Mouse (Mus musculus): ENCODE data around the gene Rab11fip4. TPM values are rescaled to one million over a fixed set of nuclear protein-coding genes. Genes with fewer than 3 reads are reported as not detected.

Gene Rab11fip4
- polyA plus RNA-seq, 1 experiment = 0.25 TPM

- TF ChIP-seq POLR2A (IDR thresholded peaks at IDR 0.05; ENCODE audit: low read depth, low read length) (no peak), CTCF (IDR thresholded peaks at IDR 0.05; ENCODE audit: borderline replicate concordance, insufficient read depth, low read length) (no peak)
- peaks cover 5% of the 10 kb centered on the region for H3K4me1 ChIP-seq (ENCODE audit: control insufficient read depth, insufficient read depth, low read length)
- H3K27ac ChIP-seq (ENCODE audit: insufficient read depth, low read length) = no peak overlapping the region
These were observed 55.6 kb downstream of the Rab11fip4 start for GRCm38 (mm10) chr11:79646467-79647070.

GRCm38 (mm10) chr11:79647071-79647501, 56.1 kb downstream of the Rab11fip4 start:
- Histone ChIP-seq H3K27ac (ENCODE audit: insufficient read depth, low read length) (no peak overlapping the region), H3K4me3 (ENCODE audit: insufficient read depth, low read length) (no peak overlapping the region), H3K4me1 (ENCODE audit: control insufficient read depth, insufficient read depth, low read length) (peaks cover 5% of the 10 kb centered on the region)
- no peak for TF ChIP-seq CTCF (IDR thresholded peaks at IDR 0.05; ENCODE audit: borderline replicate concordance, insufficient read depth, low read length)
- no peak for TF ChIP-seq POLR2A (IDR thresholded peaks at IDR 0.05; ENCODE audit: low read depth, low read length)

More at GRCm38 (mm10) chr11:79646467-79647070, 55.6 kb downstream of the Rab11fip4 start:
- H3K4me3 ChIP-seq (ENCODE audit: insufficient read depth, low read length) = no peak overlapping the region

- H3K27ac ChIP-seq (ENCODE audit: insufficient read depth, low read length) = no peak overlapping the region
- peaks cover 5% of the 10 kb centered on the region for H3K4me1 ChIP-seq (ENCODE audit: control insufficient read depth, insufficient read depth, low read length)
- no peak for TF ChIP-seq CTCF (IDR thresholded peaks at IDR 0.05; ENCODE audit: borderline replicate concordance, insufficient read depth, low read length)
- TF ChIP-seq POLR2A (IDR thresholded peaks at IDR 0.05; ENCODE audit: low read depth, low read length) = no peak
- no peak overlapping the region for H3K4me3 ChIP-seq (ENCODE audit: insufficient read depth, low read length)
These were observed 59.4 kb downstream of the Rab11fip4 start for GRCm38 (mm10) chr11:79650359-79650835.

GRCm38 (mm10) chr11:79652257-79652656, 61.2 kb downstream of the Rab11fip4 start:
- no peak overlapping the region for H3K4me3 ChIP-seq (ENCODE audit: insufficient read depth, low read length)
- no peak overlapping the region for H3K27ac ChIP-seq (ENCODE audit: insufficient read depth, low read length)
- no peak for TF ChIP-seq CTCF (IDR thresholded peaks at IDR 0.05; ENCODE audit: borderline replicate concordance, insufficient read depth, low read length)
- no peak for TF ChIP-seq POLR2A (IDR thresholded peaks at IDR 0.05; ENCODE audit: low read depth, low read length)
- H3K4me1 ChIP-seq (ENCODE audit: control insufficient read depth, insufficient read depth, low read length) = no peaks in the 10 kb centered on the region

- no peak overlapping the region for H3K4me3 ChIP-seq (ENCODE audit: insufficient read depth, low read length)
- no peak overlapping the region for H3K27ac ChIP-seq (ENCODE audit: insufficient read depth, low read length)
- TF ChIP-seq CTCF (IDR thresholded peaks at IDR 0.05; ENCODE audit: borderline replicate concordance, insufficient read depth, low read length) = no peak
- no peak for TF ChIP-seq POLR2A (IDR thresholded peaks at IDR 0.05; ENCODE audit: low read depth, low read length)
- no peaks in the 10 kb centered on the region for H3K4me1 ChIP-seq (ENCODE audit: control insufficient read depth, insufficient read depth, low read length)
These were observed 62.0 kb downstream of the Rab11fip4 start for GRCm38 (mm10) chr11:79652921-79653575.

GRCm38 (mm10) chr11:79654407-79654831, 63.4 kb downstream of the Rab11fip4 start:
- Histone ChIP-seq H3K4me3 (ENCODE audit: insufficient read depth, low read length) (no peak overlapping the region), H3K4me1 (ENCODE audit: control insufficient read depth, insufficient read depth, low read length) (no peaks in the 10 kb centered on the region), H3K27ac (ENCODE audit: insufficient read depth, low read length) (no peak overlapping the region)
- no peak for TF ChIP-seq POLR2A (IDR thresholded peaks at IDR 0.05; ENCODE audit: low read depth, low read length)
- TF ChIP-seq CTCF (IDR thresholded peaks at IDR 0.05; ENCODE audit: borderline replicate concordance, insufficient read depth, low read length) = no peak

- H3K27ac ChIP-seq (ENCODE audit: insufficient read depth, low read length) = no peak overlapping the region
- H3K4me1 ChIP-seq (ENCODE audit: control insufficient read depth, insufficient read depth, low read length) = no peaks in the 10 kb centered on the region
- TF ChIP-seq POLR2A (IDR thresholded peaks at IDR 0.05; ENCODE audit: low read depth, low read length) = no peak
- TF ChIP-seq CTCF (IDR thresholded peaks at IDR 0.05; ENCODE audit: borderline replicate concordance, insufficient read depth, low read length) = no peak
- no peak overlapping the region for H3K4me3 ChIP-seq (ENCODE audit: insufficient read depth, low read length)
These were observed 64.6 kb downstream of the Rab11fip4 start for GRCm38 (mm10) chr11:79655592-79655991.

GRCm38 (mm10) chr11:79656491-79656890, 65.5 kb downstream of the Rab11fip4 start:
- TF ChIP-seq POLR2A (IDR thresholded peaks at IDR 0.05; ENCODE audit: low read depth, low read length) (no peak), CTCF (IDR thresholded peaks at IDR 0.05; ENCODE audit: borderline replicate concordance, insufficient read depth, low read length) (no peak)
- Histone ChIP-seq H3K4me1 (ENCODE audit: control insufficient read depth, insufficient read depth, low read length) (no peaks in the 10 kb centered on the region), H3K27ac (ENCODE audit: insufficient read depth, low read length) (no peak overlapping the region), H3K4me3 (ENCODE audit: insufficient read depth, low read length) (no peak overlapping the region)

- no peak overlapping the region for H3K4me3 ChIP-seq (ENCODE audit: insufficient read depth, low read length)
- H3K4me1 ChIP-seq (ENCODE audit: control insufficient read depth, insufficient read depth, low read length) = no peaks in the 10 kb centered on the region
- TF ChIP-seq POLR2A (IDR thresholded peaks at IDR 0.05; ENCODE audit: low read depth, low read length) (no peak), CTCF (IDR thresholded peaks at IDR 0.05; ENCODE audit: borderline replicate concordance, insufficient read depth, low read length) (no peak)
- H3K27ac ChIP-seq (ENCODE audit: insufficient read depth, low read length) = no peak overlapping the region
These were observed 66.0 kb downstream of the Rab11fip4 start for GRCm38 (mm10) chr11:79657053-79657452.

- Histone ChIP-seq H3K4me1 (ENCODE audit: control insufficient read depth, insufficient read depth, low read length) (no peaks in the 10 kb centered on the region), H3K27ac (ENCODE audit: insufficient read depth, low read length) (no peak overlapping the region), H3K4me3 (ENCODE audit: insufficient read depth, low read length) (no peak overlapping the region)
- TF ChIP-seq CTCF (IDR thresholded peaks at IDR 0.05; ENCODE audit: borderline replicate concordance, insufficient read depth, low read length) (no peak), POLR2A (IDR thresholded peaks at IDR 0.05; ENCODE audit: low read depth, low read length) (no peak)
These were observed 67.3 kb downstream of the Rab11fip4 start for GRCm38 (mm10) chr11:79658205-79658825.

Data from embryonic fibroblast, embryonic 13.5 days (primary cell).